20 mouse cellular contexts compared by ENCODE assay signal in the genomic region with DNA sequence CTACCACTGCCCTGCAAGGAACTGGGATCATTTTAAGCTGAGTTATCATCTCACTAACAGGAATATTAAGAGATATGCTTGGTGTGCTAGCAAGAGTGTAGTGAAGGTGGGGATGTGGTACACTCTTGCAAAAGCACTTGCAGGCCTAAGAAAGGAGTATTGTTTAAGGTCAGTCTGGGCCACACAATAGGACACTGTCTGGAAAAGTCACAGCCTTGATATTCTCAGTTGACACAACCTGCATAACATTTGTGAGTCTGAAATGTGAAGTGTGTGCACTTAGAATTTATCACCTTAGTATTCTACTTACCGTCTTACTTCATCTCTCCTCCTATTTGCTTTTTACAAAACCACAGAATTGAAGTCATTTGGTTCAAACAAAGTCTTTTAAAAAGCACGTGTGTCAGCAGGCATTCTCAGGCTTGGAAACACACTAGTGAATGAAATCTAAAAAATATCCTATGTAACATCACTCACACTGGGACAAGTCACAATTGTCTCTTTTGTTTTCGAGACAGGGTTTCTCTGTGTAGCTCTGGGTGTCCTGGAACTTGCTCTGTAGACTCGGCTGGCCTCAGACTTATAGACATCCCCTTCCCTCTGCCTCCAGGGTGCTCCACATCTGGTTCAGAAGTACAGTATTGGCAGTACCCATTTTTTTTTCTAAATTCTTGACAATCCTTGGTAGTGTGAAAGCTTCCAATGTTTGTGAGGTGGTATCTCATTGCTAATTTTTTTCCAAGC. TPM values are rescaled to one million over a fixed set of nuclear protein-coding genes. Genes with fewer than 3 reads are reported as not detected.
"Had no signal": no experiment of that assay in that cellular context is flagged by ENCODE, and none has a peak within 500 bp of the region (broad histone marks: within the 10 kb centered on the region; RNA-seq: fewer than 3 reads in every experiment).

No protein-coding gene starts in this region.

- H3K27me3 ChIP-seq: limb, embryonic 13.5 days; liver, embryonic 12.5 days; liver, embryonic 15.5 days; midbrain, embryonic 13.5 days; neural tube, embryonic 13.5 days had no signal

- DNase-seq: kidney, adult 2 months; kidney, postnatal 25 days; layer of hippocampus, adult 9-11 months; liver; lung, postnatal 10 days; thymus, postnatal 36 days had no signal

- H3K27ac ChIP-seq: kidney, postnatal 0 days; layer of hippocampus, adult 2 months; limb, embryonic 10.5 days; limb, embryonic 13.5 days; liver, embryonic 12.5 days; liver, embryonic 15.5 days; macrophage; midbrain, embryonic 10.5 days; midbrain, embryonic 13.5 days; neural tube, embryonic 13.5 days had no signal

- H3K4me3 ChIP-seq: layer of hippocampus, adult 2 months; limb, embryonic 10.5 days; limb, embryonic 13.5 days; liver, embryonic 12.5 days; liver, embryonic 15.5 days; midbrain, embryonic 10.5 days; midbrain, embryonic 13.5 days; myocyte; neural tube, embryonic 13.5 days had no signal

- H3K4me1 ChIP-seq: limb, embryonic 10.5 days; limb, embryonic 13.5 days; liver, embryonic 12.5 days; liver, embryonic 15.5 days; midbrain, embryonic 10.5 days; midbrain, embryonic 13.5 days; neural tube, embryonic 13.5 days had no signal

- H3K36me3 ChIP-seq: limb, embryonic 10.5 days; limb, embryonic 13.5 days; liver, embryonic 12.5 days; liver, embryonic 15.5 days; midbrain, embryonic 10.5 days; midbrain, embryonic 13.5 days; neural tube, embryonic 13.5 days had no signal

- ATAC-seq: intestine, postnatal 0 days; liver, embryonic 12.5 days; midbrain, embryonic 13.5 days; midbrain, embryonic 16.5 days had no signal

- H3K4me2 ChIP-seq: limb, embryonic 13.5 days; liver, embryonic 12.5 days; liver, embryonic 15.5 days; midbrain, embryonic 13.5 days; neural tube, embryonic 13.5 days had no signal

- H3K9ac ChIP-seq: limb, embryonic 13.5 days; liver, embryonic 12.5 days; liver, embryonic 15.5 days; midbrain, embryonic 13.5 days; neural tube, embryonic 13.5 days had no signal

- H3K9me3 ChIP-seq: limb, embryonic 10.5 days; limb, embryonic 13.5 days; liver, embryonic 12.5 days; liver, embryonic 15.5 days; midbrain, embryonic 10.5 days; midbrain, embryonic 13.5 days; neural tube, embryonic 13.5 days had no signal

RNA-seq across cellular contexts. Expression of gene Fmo4, which starts 42.0 kb away (rescaled TPM):
- polyA plus RNA-seq: macrophage; myocyte; spleen, adult 2 months had no signal
